ENCODE assay signal across 38 mouse cellular contexts in genomic region chr10:129538862-129539261, GRCm38 (mm10). TPM values are rescaled to one million over a fixed set of nuclear protein-coding genes. Genes with fewer than 3 reads are reported as not detected.
"Had no signal": no experiment of that assay in that cellular context is flagged by ENCODE, and none has a peak within 500 bp of the region (broad histone marks: within the 10 kb centered on the region; RNA-seq: fewer than 3 reads in every experiment).

Gene Olfr792 (plus strand): TSS chr10:129539162.

- DNase-seq: cerebellum, adult 9-10 months; cerebellum, adult 9-11 months; cerebellum, postnatal 10 days; cerebellum, postnatal 14 days; cerebellum, postnatal 25 days; cerebellum, postnatal 36 days; embryo, embryonic 11 days; forebrain, postnatal 0 days; gastrocnemius, adult 2 months; gastrocnemius, postnatal 10 days; gastrocnemius, postnatal 14 days; gastrocnemius, postnatal 25 days; gastrocnemius, postnatal 36 days; heart, adult 11 months; heart, adult 18-20 months; heart, adult 2 months had no signal

RNA-seq across cellular contexts. Expression of gene Olfr792, which starts in this region (rescaled TPM):
- total RNA-seq: common myeloid progenitor, adult 5-6 weeks; forebrain, postnatal 0 days; gastrocnemius, adult 18-20 months; gastrocnemius, adult 2 months; gastrocnemius, adult 8-10 months; gastrocnemius, postnatal 10 days; gastrocnemius, postnatal 14 days; gastrocnemius, postnatal 25 days; gastrocnemius, postnatal 36 days; gastrocnemius, postnatal 4 days; granulocyte monocyte progenitor cell, adult 5-6 weeks; heart, adult 18-20 months; heart, adult 2 months; heart, adult 8-10 months had no signal
- polyA plus RNA-seq: cortical plate, adult 2 months; embryonic facial prominence, embryonic 10.5 days; embryonic facial prominence, embryonic 11.5 days; embryonic facial prominence, embryonic 12.5 days; embryonic facial prominence, embryonic 13.5 days; embryonic facial prominence, embryonic 14.5 days; erythroblast, embryonic 14.5 days; forebrain, embryonic 10.5 days; forebrain, embryonic 11.5 days; forebrain, embryonic 12.5 days; forebrain, embryonic 13.5 days; forebrain, embryonic 14.5 days; forebrain, embryonic 15.5 days; forebrain, embryonic 16.5 days; forebrain, postnatal 0 days; frontal cortex, adult 2 months; gonadal fat pad, adult 2 months; heart, adult 2 months had no signal
